Mouse (Mus musculus): ENCODE measurements at regions not wholly inside any gene's neighbourhood (a gene's known extent, or its start where the extent isn't known, plus 50 kb on each side); places are given as distances from the start of the nearest gene placed in this dataset.

GRCm38 (mm10) chr8:115850552-115850951 lies 143.0 kb upstream of the Maf start:
- intact Hi-C loops (cut with DNase I): no loop called here

- intact Hi-C loops (cut with DNase I): no loop called here
Measured at GRCm38 (mm10) chr8:115833391-115833790, 125.8 kb upstream of the Maf start.

GRCm38 (mm10) chr8:115831675-115832074 lies 124.1 kb upstream of the Maf start:
- intact Hi-C loops (cut with DNase I): no loop called here

- intact Hi-C loops (cut with DNase I): no loop called here
Measured at GRCm38 (mm10) chr8:115830012-115830662, 122.5 kb upstream of the Maf start.

GRCm38 (mm10) chr8:115826516-115826915 lies 118.9 kb upstream of the Maf start:
- intact Hi-C loops (cut with DNase I): no loop called here

GRCm38 (mm10) chr8:115825899-115826502 lies 118.4 kb upstream of the Maf start:
- intact Hi-C loops (cut with DNase I): no loop called here

- intact Hi-C loops (cut with DNase I): no loop called here
Measured at GRCm38 (mm10) chr8:115824478-115824785, 116.8 kb upstream of the Maf start.

GRCm38 (mm10) chr8:115823673-115824477 lies 116.3 kb upstream of the Maf start:
- intact Hi-C loops (cut with DNase I): no loop called here

- intact Hi-C loops (cut with DNase I): no loop called here
Measured at GRCm38 (mm10) chr8:115813426-115813825, 105.8 kb upstream of the Maf start.

- intact Hi-C loops (cut with DNase I): no loop called here
Measured at GRCm38 (mm10) chr8:115806579-115806978, 99.0 kb upstream of the Maf start.

- intact Hi-C loops (cut with DNase I): no loop called here
Measured at GRCm38 (mm10) chr8:115806139-115806538, 98.5 kb upstream of the Maf start.

GRCm38 (mm10) chr8:115793587-115793986 lies 86.0 kb upstream of the Maf start:
- intact Hi-C loops (cut with DNase I): no loop called here

- intact Hi-C loops (cut with DNase I): no loop called here
Measured at GRCm38 (mm10) chr8:115788421-115788820, 80.8 kb upstream of the Maf start.

- intact Hi-C loops (cut with DNase I): no loop called here
Measured at GRCm38 (mm10) chr8:115786185-115786584, 78.6 kb upstream of the Maf start.

- intact Hi-C loops (cut with DNase I): no loop called here
Measured at GRCm38 (mm10) chr8:115785769-115786168, 78.2 kb upstream of the Maf start.

GRCm38 (mm10) chr8:115783364-115783763 lies 75.8 kb upstream of the Maf start:
- intact Hi-C loops (cut with DNase I): no loop called here

GRCm38 (mm10) chr8:115778433-115778832 lies 70.8 kb upstream of the Maf start:
- intact Hi-C loops (cut with DNase I): no loop called here

GRCm38 (mm10) chr8:115771060-115771459 lies 63.5 kb upstream of the Maf start:
- intact Hi-C loops (cut with DNase I): no loop called here

GRCm38 (mm10) chr8:115768631-115769030 lies 61.0 kb upstream of the Maf start:
- intact Hi-C loops (cut with DNase I): no loop called here

GRCm38 (mm10) chr8:115766218-115766898 lies 58.8 kb upstream of the Maf start:
- intact Hi-C loops (cut with DNase I): no loop called here

GRCm38 (mm10) chr8:115764551-115764950 lies 57.0 kb upstream of the Maf start:
- intact Hi-C loops (cut with DNase I): no loop called here

- intact Hi-C loops (cut with DNase I): no loop called here
Measured at GRCm38 (mm10) chr8:115758011-115758410, 50.4 kb upstream of the Maf start.
